Mouse (Mus musculus) lung, postnatal 0 days (tissue): Measurements from ENCODE around the gene Thop1.

Experiments used
- CTCF ChIP-seq: IDR thresholded peaks from 2 replicates; pipeline ENCODE4 v1.5.1; 2016; ENCODE audit warnings: antibody characterized with exemption, mild to moderate bottlenecking
- EP300 ChIP-seq: IDR thresholded peaks from 2 replicates; pipeline ENCODE4 v1.6.1; 2016; ENCODE audit warnings: antibody characterized with exemption, mild to moderate bottlenecking, control low read depth

GRCm38 (mm10) chr10:81050645-81051044, 19.2 kb upstream of the Thop1 start:
- TF ChIP-seq CTCF (peak; percentile 59), EP300 (no peak)
